In the genomic region with DNA sequence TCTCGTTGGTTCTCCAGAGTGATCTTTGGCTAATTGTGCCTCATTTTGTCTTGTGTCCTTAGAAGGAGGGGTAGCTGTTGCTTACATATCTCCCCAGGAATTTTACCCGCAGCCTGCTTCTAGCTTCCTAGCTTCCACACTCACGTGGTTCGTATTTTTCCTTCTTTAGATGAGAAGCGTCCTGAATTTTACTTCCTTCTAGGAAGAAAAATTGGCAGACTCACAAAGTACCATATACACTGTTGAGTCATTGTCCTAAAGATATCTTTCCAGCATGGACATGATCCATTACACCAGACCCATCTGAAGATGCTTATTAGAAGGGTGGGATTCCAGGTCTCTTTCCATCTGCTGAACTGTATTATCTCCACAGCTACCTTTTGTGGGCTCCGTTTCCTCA, we compare ENCODE assay signal across 35 mouse cellular contexts.
"Had no signal": no experiment of that assay in that cellular context is flagged by ENCODE, and none has a peak within 500 bp of the region (broad histone marks: within the 10 kb centered on the region; RNA-seq: fewer than 3 reads in every experiment).

No protein-coding gene starts in this region.

- H3K4me3 ChIP-seq: heart, embryonic 10.5 days; heart, embryonic 12.5 days; heart, embryonic 13.5 days; heart, embryonic 15.5 days; hindbrain, embryonic 10.5 days; hindbrain, embryonic 12.5 days; hindbrain, embryonic 13.5 days; hindbrain, embryonic 15.5 days; intestine, embryonic 15.5 days; kidney, embryonic 15.5 days; layer of hippocampus, adult 2 months; left cerebral cortex, adult 2 months had no signal

- H3K27ac ChIP-seq: heart, embryonic 10.5 days; heart, embryonic 13.5 days; heart, embryonic 15.5 days; hindbrain, embryonic 10.5 days; hindbrain, embryonic 12.5 days; hindbrain, embryonic 13.5 days; hindbrain, embryonic 14.5 days; hindbrain, embryonic 15.5 days; hindbrain, postnatal 0 days; intestine, embryonic 15.5 days; kidney, embryonic 15.5 days; kidney, postnatal 0 days; layer of hippocampus, adult 2 months had no signal

- DNase-seq: heart, postnatal 10 days; heart, postnatal 14 days; heart, postnatal 36 days; heart, postnatal 4 days; kidney, adult 11 months; kidney, adult 18-20 months; kidney, adult 2 months; kidney, adult 8-10 months; kidney, adult 9 months; kidney, postnatal 10 days; kidney, postnatal 14 days; kidney, postnatal 25 days; kidney, postnatal 36 days; kidney, postnatal 4 days; layer of hippocampus, adult 9-11 months; layer of hippocampus, postnatal 36 days had no signal

- H3K4me1 ChIP-seq: heart, embryonic 10.5 days; heart, embryonic 12.5 days; heart, embryonic 13.5 days; heart, embryonic 15.5 days; hindbrain, embryonic 10.5 days; hindbrain, embryonic 12.5 days; hindbrain, embryonic 15.5 days; intestine, embryonic 15.5 days; kidney, embryonic 15.5 days had no signal

- ATAC-seq: hindbrain, embryonic 16.5 days; hindbrain, postnatal 0 days; inflammation-experienced regulatory T-cells, adult 6 months; intestine, embryonic 15.5 days; intestine, embryonic 16.5 days; intestine, postnatal 0 days had no signal
